Mouse (Mus musculus): ENCODE measurements at regions not wholly inside any gene's neighbourhood (a gene's known extent, or its start where the extent isn't known, plus 50 kb on each side); places are given as distances from the start of the nearest gene placed in this dataset. TPM values are rescaled to one million over a fixed set of nuclear protein-coding genes. Genes with fewer than 3 reads are reported as not detected.
A peak's percentile ranks its signal among the peaks of the same experiment; 100 is the strongest.

DNA sequence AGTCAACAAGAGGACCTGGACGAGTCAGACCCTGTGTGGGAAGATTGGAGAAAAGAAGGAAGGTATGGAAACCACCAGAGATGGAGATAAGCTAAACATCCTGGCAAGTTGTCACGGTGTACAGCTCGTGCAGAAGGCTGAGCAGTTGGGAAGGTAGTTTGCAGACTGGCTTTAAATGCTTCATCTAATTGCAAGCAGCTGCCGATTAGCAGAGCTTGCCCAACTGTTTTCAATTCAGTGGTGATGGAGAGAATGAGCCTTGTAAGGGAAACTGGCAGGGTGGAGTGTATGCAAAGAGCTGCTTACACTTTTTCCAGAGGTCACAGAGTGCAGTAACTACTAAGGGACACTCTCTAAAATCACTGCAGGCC lies 71.6 kb upstream of the Prdm1 start:
- intact Hi-C loops (cut with DNase I) = no loop called here
- peak; percentile 21 for DNase-seq

DNA sequence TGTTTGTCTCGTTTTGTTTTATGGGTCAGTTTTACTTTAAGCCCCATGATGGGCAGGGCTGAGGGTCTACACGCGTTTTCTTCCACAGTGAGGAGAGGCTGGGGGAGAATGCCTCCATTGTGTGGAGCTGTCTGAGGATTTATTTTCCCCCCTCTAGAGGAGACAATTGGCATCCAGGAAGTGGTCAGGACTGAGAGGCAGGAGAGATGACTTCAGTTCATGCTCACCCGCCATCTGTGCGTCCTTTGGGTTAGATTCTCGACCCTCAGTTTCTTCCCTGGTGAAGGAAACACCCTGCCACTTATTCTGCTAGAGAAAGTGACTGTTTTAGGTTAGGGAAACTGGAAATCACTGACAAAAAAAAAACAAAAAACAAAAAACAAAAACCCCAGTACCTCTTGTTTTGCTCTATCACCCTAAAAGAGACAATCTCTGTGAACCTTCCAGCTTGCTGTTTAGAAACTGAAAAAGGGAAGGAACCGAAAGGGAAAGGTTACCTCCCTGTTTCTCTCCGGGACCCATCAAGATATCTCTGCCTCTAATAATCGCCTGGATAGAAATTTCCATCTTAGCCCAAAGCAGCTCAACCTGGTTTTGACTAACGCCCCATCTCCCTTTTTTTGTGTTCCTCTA lies 71.1 kb upstream of the Prdm1 start:
- intact Hi-C loops (cut with DNase I) = no loop called here
- no peak for DNase-seq

GRCm38 (mm10) chr10:44598615-44599014 lies 70.3 kb upstream of the Prdm1 start:
- intact Hi-C loops (cut with DNase I) = no loop called here
- no peak for DNase-seq

- DNase-seq = no peak
- intact Hi-C loops (cut with DNase I) = no loop called here
Measured at GRCm38 (mm10) chr10:44595932-44596331, 67.6 kb upstream of the Prdm1 start.

- no peak for DNase-seq
- intact Hi-C loops (cut with DNase I) = no loop called here
Measured at GRCm38 (mm10) chr10:44589842-44590241, 61.5 kb upstream of the Prdm1 start.

DNA sequence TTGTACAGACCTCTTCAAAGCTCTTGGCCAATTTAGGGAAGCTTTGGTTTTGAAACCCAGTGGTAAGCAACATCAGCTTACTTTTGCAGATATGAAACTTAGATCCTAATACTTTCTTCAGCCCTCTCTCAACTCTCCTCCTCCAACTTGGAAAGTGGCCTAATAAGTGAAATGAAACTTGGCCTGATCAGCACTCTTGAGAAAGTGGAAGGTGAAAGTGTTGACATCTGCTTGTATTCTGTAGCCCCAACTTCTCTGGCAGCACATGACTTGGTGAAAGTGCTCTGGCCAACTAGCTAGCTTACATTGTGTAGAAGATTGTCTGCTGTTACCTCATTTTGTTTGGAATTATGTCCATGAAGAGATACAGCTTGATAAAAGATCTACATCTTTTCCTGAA lies 61.1 kb upstream of the Prdm1 start:
- no peak for DNase-seq
- intact Hi-C loops (cut with DNase I) = no loop called here

- no peak for DNase-seq
- intact Hi-C loops (cut with DNase I) = no loop called here
Measured at GRCm38 (mm10) chr10:44582736-44583135, 54.4 kb upstream of the Prdm1 start.

Small RNA genes in the stretch of these regions (microRNA-seq; reads per million reads assigned to microRNA genes)
- not detected for gene Gm24271

Measured in left cerebral cortex, postnatal 4 days (tissue).